Mouse (Mus musculus): ENCODE data around the gene Znrf1.
A peak's percentile ranks its signal among the peaks of the same experiment; 100 is the strongest.
"Not testable (repeated sequence)": the region's sequence is repeated elsewhere in the genome, so short reads cannot be mapped to it uniquely, and the experiment has no call there.

Gene Znrf1

DNA sequence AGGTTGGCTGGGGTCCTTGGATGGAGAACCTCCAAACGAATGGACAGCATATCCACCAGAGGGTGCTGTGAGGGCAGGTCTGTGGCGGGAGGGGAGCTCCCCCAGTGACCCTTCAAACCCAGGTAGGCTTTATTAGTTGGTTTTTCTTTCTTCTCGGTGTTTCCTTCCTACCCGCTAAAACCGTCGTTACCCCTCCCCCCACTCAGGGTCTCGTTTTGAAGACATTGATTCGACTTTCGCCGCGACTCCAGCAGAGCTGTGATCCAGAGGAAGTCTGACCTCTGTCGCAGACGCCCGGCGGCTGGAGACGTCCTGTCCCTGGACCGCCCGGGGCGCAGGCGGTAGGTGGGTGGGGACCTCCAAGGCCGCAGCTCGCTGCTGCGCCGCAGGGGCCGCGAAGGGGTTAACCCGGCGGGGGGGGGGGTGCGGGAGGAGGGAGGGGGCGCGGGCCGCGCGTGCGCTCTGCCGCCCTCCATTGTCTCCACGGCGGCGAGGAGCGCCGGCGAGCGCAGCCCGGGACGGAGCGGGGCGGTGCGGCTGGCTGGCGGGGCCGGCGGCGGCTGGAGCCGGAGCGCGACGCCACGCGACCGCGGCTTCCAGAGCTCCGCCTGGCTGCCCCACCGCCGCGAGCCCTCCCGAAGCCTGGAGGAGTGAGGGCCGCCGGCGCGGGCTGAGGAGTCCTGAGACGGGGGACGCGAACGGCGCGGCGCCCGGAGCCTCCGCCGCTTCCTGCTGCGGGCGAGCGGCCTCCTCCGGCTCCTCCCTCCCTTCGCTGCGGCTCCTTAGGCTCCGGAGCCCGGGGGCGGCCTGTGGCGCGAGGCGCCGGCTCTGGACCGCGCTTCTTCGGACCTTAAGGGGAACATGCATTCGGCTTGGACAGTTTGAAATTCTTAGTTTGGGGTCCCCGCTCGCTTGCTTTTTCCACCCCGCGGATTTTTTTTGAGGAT, at the start of gene Znrf1:
Gene Znrf1, plus strand, starts transcription at position 67 of the 947 bp plus-strand sequence.
- peak; percentile 78 for DNase-seq (ENCODE audit: low spot score)

DNA sequence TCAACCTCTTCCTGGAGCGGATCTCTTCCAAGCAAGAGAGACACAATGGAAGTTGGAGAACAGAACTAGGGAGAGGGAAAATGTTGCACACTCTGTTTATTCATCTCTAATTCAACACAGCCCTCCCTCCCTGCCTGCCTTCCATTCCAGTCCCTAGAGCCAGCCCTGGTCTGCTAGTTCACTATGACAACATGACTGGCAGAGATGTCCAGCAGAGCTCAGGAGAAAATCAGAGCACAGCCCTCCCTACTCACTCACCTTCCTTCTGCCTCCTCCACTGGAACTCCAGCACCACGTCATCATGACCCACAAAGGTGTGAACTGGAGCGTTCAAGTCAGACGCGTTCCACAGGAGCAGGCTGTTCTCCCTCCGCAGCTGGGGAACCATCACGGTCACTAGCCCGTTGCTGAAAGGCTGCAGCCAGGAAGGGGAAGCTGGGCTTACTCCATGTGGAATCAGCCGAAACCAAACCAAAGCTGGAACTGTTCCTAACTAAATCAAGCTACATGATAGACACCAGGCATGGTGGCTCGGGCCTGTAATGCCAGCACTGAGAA, 45.8 kb upstream of the Znrf1 start:
- no peak for DNase-seq (ENCODE audit: low spot score)

- no peak for DNase-seq (ENCODE audit: low spot score)
Observed at GRCm38 (mm10) chr8:111491191-111491590, 44.7 kb upstream of the Znrf1 start.

DNA sequence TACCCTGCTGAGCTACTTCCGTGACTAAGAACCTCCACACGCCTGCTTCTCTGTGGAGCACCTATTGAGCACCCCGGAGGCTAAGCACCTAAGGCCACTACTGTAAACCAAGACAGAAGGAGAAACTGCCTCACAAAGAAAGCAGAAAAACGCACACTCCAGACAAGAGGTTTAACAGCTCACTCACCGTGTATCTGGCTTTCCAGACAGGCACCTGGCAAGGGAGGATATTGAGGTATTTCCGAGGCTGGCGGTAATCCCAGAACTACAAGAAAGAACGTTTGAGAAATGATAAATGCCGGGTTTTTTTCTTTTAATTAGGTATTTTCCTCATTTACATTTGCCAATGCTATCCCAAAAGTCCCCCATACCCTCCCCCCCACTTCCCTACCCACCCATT, 43.4 kb upstream of the Znrf1 start:
- no peak for DNase-seq (ENCODE audit: low spot score)

DNA sequence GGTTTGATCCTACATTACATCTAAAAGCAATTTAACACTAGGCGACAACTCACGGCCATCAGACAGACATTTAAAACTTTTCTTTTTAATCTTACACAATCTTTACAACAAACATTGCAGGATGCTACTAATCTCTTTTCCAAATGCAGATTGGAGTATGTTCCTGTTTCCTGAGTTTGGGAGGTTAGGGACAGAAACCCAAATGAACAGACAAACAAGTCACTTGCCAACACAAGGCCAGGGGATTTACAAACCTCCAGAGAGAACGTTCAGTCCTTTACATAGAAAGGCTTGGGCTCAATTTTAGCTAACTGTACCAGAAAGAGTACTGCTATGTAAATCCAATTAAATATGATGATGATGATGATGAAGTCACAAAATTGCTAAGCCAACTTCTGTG, 42.7 kb upstream of the Znrf1 start:
- DNase-seq (ENCODE audit: low spot score) = no peak

DNA sequence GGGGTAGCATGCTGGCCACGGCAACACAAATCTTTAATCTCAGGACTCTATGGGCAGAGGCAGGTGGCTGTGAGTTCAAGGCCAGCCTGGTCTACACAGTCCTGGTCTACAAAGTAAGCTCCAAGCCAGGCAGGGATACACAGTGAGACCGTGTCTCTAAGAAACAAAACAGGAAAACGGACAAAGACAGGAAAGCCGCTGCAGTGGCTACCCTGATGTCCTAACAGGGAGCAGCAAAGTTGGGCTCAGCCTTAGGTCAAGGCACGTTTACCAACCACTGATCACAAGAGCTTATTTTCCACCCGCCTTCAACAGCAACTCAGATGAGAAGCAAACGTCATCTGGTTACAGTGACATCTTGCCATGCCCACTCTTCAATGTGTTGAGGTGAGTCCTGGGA, 39.6 kb upstream of the Znrf1 start:
- DNase-seq (ENCODE audit: low spot score) = no peak

DNA sequence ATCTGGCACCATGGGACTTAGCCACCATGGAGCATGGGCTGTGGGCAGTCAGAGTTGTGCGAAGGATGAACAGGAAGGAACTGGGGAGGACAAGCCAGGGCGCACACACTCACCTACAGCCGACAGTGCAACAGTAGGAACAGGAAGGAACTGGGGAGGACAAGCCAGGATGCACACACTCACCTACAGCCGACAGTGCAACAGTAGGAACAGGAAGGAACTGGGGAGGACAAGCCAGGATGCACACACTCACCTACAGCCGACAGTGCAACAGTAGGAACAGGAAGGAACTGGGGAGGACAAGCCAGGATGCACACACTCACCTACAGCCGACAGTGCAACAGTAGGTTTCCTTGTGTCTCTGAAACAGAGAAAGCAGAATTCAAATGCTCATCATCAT, 37.6 kb upstream of the Znrf1 start:
- not testable (repeated sequence) for DNase-seq (ENCODE audit: low spot score)

- DNase-seq (ENCODE audit: low spot score) = no peak
Observed at GRCm38 (mm10) chr8:111501724-111502464, 34.0 kb upstream of the Znrf1 start.

- peak; percentile 32 for DNase-seq (ENCODE audit: low spot score)
Observed at GRCm38 (mm10) chr8:111508566-111508965, 27.3 kb upstream of the Znrf1 start.

DNA sequence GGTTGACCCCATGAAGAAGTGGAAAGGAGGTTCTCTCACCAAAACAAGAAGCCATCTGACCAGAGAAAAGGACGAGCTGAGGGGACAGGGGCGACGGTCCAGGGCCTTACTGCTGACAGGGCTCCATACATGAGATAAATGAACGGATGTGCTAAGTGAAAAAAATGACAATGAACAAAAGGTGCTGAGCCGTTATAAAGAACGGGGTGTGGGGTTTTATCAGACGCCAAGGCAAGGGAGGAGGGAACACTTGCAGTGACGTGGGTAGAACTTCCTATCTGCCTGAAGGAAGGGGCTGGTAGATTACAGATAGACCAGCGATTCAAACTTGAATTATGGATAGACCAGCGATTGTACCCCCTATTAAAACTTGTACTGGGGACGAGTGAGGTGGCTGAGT, 26.6 kb upstream of the Znrf1 start:
- no peak for DNase-seq (ENCODE audit: low spot score)

DNA sequence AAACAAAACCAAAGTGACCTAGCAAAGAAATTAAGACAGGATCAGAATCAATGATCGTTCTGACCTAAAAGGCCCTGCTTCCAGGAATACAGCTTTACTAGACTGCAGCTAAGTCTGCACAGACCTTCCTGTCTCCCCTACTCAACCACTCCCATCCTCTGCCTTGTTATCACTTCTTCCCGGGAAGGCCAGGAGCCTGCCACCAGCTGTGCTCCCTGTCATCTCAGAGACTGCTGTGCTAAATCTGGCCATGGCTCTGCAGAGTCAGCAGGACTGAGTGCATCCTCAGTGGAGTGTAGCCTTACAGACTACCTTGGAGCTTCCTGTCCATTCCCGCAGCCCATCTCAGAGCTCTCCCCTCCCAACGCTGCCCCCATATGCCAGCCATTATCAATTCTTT, 25.5 kb upstream of the Znrf1 start:
- no peak for DNase-seq (ENCODE audit: low spot score)

DNA sequence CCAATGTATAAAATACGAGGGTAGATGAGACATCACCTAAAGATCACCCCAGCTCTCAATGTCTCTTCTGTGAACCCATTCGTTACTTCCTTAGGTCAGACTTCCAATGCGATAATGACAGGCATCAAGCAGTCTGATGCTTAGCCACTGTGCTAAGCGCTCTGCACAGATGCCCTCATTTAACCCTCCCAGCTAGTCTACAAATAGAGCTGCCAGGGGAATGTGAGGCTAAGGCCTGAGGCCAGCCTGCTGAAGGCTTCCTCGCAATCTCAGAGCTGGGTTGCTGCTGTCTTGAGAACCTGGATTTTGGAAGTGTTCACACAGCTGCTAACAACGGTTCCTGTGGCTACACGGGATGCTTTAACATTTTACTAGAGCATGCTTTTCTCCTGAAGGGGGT, 23.0 kb upstream of the Znrf1 start:
- DNase-seq (ENCODE audit: low spot score) = no peak

GRCm38 (mm10) chr8:111513446-111513845, 22.5 kb upstream of the Znrf1 start:
- DNase-seq (ENCODE audit: low spot score) = no peak

DNA sequence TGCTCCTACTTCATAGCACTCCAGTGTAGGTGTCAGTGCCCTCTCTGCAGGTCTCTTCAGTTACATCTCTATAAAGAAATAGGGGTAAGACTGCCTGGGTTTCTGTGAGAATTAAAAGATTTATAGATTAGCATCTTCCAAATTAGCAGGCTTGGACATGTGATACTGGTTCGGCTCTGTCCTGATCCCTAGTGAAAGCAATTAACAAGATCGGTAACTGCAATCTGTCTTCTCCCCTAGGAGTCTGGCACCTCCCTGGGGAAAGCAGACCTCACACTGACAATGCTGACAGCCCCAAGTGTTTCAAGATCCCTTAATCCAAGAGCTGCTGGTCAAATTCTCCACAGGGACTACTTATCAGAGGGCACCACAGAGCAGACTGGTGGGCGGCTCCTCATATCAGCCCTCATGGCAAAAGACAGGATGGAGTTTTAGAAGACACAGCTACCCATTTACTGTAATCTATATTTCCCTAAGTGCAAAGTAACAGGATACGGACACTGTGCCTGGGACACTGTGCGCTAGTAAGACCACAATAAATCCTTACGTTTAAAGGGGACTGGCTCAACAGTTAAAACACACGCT, 19.4 kb upstream of the Znrf1 start:
- DNase-seq (ENCODE audit: low spot score) = no peak

DNA sequence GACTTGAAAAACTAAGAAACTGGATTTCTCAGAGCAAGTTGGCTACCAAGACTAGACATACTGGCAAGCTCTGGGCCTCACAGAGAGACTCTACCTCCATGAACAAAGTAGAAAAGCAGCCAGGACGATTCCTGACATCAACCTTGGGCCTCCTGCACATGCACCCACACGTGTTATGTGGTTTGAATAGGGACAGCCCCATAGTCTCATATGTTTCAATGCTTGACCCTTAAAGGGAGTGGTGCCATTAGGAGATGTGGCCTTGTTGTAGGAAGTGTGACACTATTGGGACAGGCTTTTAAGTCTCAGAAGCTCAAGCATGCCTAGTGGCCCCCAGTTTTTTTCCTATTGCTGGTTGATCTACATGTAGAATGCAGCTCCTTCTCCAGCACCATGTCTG, 18.4 kb upstream of the Znrf1 start:
- no peak for DNase-seq (ENCODE audit: low spot score)

GRCm38 (mm10) chr8:111521713-111522429, 14.0 kb upstream of the Znrf1 start, which contains the start of gene Wdr59:
Gene Wdr59, minus strand, starts transcription at chr8:111522092.
- peak; percentile 100 for DNase-seq (ENCODE audit: low spot score)

DNA sequence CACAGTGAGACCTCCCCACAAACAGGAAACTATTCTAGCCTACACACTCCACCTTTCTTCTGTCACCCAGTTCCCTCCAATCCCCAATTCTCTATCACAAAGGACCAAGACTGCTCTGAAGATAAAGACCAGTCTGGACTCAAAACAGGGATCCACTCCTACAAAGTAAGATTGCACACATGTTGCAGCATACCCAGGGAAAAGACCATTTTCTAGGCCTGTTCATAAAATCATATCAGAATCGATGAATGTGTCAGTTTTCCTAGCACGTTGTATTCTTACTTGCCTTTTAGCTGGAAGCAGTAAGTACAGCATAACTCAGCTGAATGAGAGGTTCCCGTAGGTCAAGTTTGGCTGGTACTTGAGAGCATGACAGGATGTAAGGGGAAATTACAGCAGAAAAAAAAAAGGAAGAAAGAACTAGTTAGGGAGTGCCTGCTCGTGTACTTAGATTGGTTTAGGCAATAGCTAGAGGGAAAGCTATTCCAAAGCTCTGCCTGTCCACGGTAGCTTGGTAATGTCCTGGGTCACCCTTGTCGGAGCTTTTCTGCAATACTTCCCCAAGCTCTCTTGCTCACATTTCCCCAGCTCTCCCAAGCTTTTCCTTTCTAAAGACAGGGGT, 9.4 kb upstream of the Znrf1 start:
- DNase-seq (ENCODE audit: low spot score) = no peak

GRCm38 (mm10) chr8:111527149-111527548, 8.7 kb upstream of the Znrf1 start:
- no peak for DNase-seq (ENCODE audit: low spot score)

DNA sequence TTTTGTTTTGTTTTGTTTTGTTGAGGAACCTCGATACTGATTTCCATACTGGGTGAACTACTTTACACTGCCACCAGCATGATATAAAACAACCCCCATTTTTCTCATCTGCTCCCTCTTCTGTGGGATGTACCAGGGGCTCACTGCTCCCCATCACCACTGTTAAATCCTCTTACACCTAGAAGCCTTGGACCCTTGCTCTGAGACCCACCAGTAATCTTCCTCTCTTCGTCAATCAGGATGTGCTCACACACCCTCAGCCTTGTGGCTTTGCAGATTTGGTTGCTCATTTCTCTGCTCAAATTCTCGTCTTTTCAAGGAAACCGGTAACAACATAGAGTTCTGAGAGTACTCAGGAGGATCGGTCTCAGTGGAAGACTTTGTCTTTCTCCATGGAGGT, 7.8 kb upstream of the Znrf1 start:
- DNase-seq (ENCODE audit: low spot score) = no peak

DNA sequence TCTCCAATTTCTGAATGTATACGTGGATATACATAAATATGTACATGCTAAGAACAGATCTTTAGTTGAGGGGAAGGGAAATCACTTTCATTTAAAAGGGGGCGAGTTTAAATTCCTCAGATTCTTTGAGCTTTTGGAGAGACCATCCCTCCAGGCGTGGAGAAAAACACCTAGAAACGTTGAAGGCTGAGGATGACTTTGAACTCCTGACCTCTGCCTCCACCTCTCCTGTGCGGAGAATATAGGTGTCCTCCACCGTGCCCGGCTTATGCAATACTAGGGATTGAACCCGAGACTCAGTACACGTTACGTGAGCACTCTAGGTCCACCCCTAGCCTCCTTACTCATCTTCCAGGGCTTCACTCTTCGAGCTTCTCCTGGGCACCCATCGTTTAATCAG, 4.7 kb upstream of the Znrf1 start:
- DNase-seq (ENCODE audit: low spot score) = no peak

- no peak for DNase-seq (ENCODE audit: low spot score)
Observed at GRCm38 (mm10) chr8:111531621-111532020, 4.3 kb upstream of the Znrf1 start.
